Mouse (Mus musculus) B cell, adult 2 months (primary cell): ENCODE data around the gene Lad1.

Source experiments
- DNase-seq, 2 experiments: peaks; one replicate each; pipeline ENCODE4 v3.0.0; 2022

The Lad1 gene

GRCm38 (mm10) chr1:135847139-135847562 lies 28.8 kb downstream of the Lad1 start:
- peak; percentile 40 to 41 for DNase-seq

- DNase-seq, result no peak
Observed at GRCm38 (mm10) chr1:135847611-135848351, 29.4 kb downstream of the Lad1 start.

GRCm38 (mm10) chr1:135850722-135851512 lies 32.5 kb downstream of the Lad1 start:
- DNase-seq, result no peak

GRCm38 (mm10) chr1:135852044-135852756 lies 33.8 kb downstream of the Lad1 start:
- DNase-seq, result no peak

GRCm38 (mm10) chr1:135853200-135853599 lies 34.8 kb downstream of the Lad1 start:
- no peak for DNase-seq

- DNase-seq, result no peak
Observed at GRCm38 (mm10) chr1:135854591-135855343, 36.4 kb downstream of the Lad1 start.

- DNase-seq, result no peak
Observed at GRCm38 (mm10) chr1:135855344-135855687, 36.9 kb downstream of the Lad1 start.

- no peak for DNase-seq
Observed at GRCm38 (mm10) chr1:135856070-135856469, 37.7 kb downstream of the Lad1 start.

GRCm38 (mm10) chr1:135857137-135857775 lies 38.9 kb downstream of the Lad1 start:
- no peak for DNase-seq

- DNase-seq, result no peak
Observed at GRCm38 (mm10) chr1:135858533-135858932, 40.1 kb downstream of the Lad1 start.

GRCm38 (mm10) chr1:135861091-135861490 lies 42.7 kb downstream of the Lad1 start:
- no peak for DNase-seq

- no peak for DNase-seq
Observed at GRCm38 (mm10) chr1:135861980-135862552, 43.7 kb downstream of the Lad1 start.

- no peak for DNase-seq
Observed at GRCm38 (mm10) chr1:135862561-135862960, 44.2 kb downstream of the Lad1 start.

GRCm38 (mm10) chr1:135863786-135864335 lies 45.5 kb downstream of the Lad1 start:
- DNase-seq, result no peak

GRCm38 (mm10) chr1:135864830-135865229 lies 46.4 kb downstream of the Lad1 start:
- no peak for DNase-seq

- peak; percentile 68 to 70 for DNase-seq
Observed at GRCm38 (mm10) chr1:135865518-135866194, 47.3 kb downstream of the Lad1 start.

GRCm38 (mm10) chr1:135868570-135868969 lies 50.2 kb downstream of the Lad1 start:
- no peak for DNase-seq

- no peak for DNase-seq
Observed at GRCm38 (mm10) chr1:135872991-135873390, 54.6 kb downstream of the Lad1 start.

- no peak for DNase-seq
Observed at GRCm38 (mm10) chr1:135877248-135877647, 58.9 kb downstream of the Lad1 start.

GRCm38 (mm10) chr1:135882385-135883109 lies 64.1 kb downstream of the Lad1 start:
- peak; percentile 47 to 48 for DNase-seq
